Mouse (Mus musculus): ENCODE data around the gene Gfra4.

Gene Gfra4

GRCm38 (mm10) chr2:131042988-131043387 lies at the start of gene Gfra4:
Gfra4 (minus strand) TSS chr2:131043088.
- no peak for DNase-seq (ENCODE audit: low spot score)

- DNase-seq (ENCODE audit: low spot score), result peak; percentile 43
These were observed 48.0 kb upstream of the Gfra4 start for GRCm38 (mm10) chr2:131090852-131091251.

DNA sequence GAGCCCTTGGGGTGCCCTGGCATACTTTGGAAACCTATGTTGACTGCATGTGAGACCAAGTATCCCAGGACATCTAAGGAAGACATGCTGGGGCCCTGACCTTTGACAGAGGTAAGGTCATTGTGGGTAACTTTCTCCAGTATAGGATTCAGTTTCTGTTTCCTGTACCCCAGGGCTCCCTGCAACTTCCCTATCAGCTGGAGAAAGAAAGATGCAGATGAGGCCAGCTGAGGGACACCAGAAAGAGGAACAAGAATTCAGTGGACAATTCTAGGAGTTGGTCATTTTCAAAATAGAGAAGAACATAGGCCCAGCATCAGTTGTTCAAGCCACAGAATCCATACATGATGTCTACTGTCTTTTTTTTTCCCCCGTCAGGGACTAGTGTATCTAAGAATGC lies 46.7 kb upstream of the Gfra4 start:
- DNase-seq (ENCODE audit: low spot score), result peak; percentile 31

DNA sequence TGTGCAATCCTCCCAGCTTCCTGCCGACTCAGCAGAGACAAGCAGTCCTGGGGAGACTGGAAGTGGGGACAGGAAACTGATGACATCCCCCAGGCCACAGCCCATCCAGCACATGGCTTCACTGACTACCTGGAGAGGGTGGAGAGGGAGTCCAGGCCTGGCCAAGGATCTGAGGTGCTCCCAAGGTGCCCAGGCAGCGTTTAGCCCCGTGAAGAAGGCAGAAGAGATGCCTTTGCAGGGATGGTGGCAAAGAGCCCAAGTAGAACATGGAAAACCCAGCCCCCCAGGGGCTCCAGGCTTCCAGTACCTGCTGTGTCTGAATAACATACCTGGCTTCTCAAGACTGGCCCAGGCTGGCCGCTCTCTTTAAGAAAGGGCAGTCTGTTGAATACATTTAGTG lies 45.7 kb upstream of the Gfra4 start:
- no peak for DNase-seq (ENCODE audit: low spot score)

DNA sequence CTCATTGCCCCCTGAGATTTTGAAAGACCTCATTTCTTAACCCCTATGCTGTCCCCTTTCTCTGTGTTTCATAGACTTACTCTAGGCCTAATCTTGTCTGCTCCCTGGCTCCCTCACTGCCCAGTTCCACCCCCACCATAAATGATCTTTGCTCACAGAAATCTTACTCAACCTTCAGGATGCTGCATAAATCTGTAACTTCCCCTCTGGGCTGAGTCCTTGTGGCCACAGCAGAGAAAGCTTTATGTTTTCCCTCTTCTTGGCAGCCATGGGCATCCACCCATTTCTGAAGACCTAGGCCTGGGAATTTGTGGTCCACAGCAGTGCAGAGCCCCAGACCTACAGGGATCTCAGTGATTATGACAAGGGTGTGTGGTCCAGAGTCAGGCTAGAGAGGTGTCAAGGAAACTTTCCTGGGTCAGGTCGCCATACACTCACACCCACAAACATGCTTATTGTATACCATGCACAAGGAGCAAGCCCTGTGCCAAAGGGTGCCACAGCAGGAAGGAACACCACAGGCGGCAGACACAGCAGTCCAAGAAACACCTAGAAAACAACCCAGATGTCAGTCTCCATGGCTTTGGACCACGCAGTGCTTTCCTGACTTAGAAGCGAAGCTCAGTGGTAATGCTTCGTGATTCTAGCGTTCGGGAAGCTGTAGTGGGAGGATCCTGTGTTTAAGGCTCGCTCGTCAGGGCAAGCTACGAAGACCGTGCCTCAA lies 43.9 kb upstream of the Gfra4 start, which contains the start of gene Siglec1:
Gene Siglec1, minus strand, starts transcription at position 99 of the 724 bp plus-strand sequence.
- peak; percentile 24 for DNase-seq (ENCODE audit: low spot score)

- DNase-seq (ENCODE audit: low spot score), result no peak
These were observed 41.3 kb upstream of the Gfra4 start for GRCm38 (mm10) chr2:131084206-131084605.

GRCm38 (mm10) chr2:131080507-131080906 lies 37.6 kb upstream of the Gfra4 start:
- DNase-seq (ENCODE audit: low spot score), result no peak

DNA sequence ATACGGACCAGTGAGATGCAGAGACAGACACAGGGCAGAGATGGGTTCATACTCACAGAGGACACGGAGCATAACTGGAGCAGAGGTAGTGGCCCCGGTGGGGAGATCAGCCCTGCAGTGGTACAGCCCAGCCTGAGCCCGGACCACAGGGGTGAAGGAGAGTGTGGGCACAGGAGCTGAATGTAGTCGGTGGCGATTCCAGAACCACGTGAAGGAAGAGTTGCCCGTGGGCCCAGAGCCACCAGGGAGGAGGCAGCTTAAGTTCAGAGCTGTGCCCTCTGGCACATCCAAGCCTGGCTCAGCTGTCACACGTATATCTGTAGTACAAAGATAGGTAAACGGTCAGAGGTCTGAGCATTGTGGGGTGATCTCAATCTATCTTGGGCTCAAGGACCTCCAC lies 29.6 kb upstream of the Gfra4 start:
- no peak for DNase-seq (ENCODE audit: low spot score)

- DNase-seq (ENCODE audit: low spot score), result no peak
These were observed 24.6 kb upstream of the Gfra4 start for GRCm38 (mm10) chr2:131067481-131067880.

- no peak for DNase-seq (ENCODE audit: low spot score)
These were observed 23.5 kb upstream of the Gfra4 start for GRCm38 (mm10) chr2:131066342-131066741.

- no peak for DNase-seq (ENCODE audit: low spot score)
These were observed 20.5 kb upstream of the Gfra4 start, which contains the start of gene Adam33 for GRCm38 (mm10) chr2:131063404-131063864. Adam33 (minus strand) TSS chr2:131063814.

DNA sequence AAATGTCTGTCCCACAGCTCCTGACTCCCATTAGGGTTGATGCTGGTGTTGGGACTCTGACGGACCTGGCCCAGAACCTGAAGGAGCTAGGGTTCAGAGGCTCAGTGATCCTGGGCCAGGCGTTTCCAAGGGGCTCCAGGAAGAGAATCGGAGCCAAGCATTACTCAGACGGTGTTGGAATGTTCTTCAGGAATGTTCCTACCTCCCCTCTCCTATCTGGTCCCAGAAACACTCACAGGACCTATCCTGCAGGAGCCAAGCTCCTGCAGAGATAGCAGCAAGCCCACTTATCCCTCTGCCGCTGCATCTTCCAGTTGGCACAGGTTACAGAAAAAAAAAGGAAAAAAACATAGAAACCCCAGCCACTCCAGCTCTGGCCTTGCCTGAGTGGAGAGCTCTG lies 18.7 kb upstream of the Gfra4 start:
- DNase-seq (ENCODE audit: low spot score), result no peak

DNA sequence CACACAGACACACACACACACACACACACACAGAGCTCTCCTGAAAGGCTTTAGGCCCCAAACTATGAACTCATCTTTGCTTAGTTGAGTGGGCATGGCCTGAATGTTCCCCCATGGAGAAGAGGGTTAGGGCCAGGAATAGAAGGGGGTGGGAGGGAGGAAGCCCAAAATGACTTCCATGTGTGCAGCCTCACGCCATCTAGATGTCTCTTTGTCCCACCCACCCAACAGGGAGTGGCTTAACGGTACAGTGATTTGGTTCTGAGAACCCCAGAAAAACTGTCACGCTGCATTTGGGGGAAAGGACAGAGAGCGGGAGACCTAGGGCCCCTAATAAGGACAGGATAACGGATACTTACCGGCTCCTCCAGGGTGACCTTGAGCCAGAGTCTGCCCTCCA lies 17.9 kb upstream of the Gfra4 start:
- DNase-seq (ENCODE audit: low spot score), result no peak

DNA sequence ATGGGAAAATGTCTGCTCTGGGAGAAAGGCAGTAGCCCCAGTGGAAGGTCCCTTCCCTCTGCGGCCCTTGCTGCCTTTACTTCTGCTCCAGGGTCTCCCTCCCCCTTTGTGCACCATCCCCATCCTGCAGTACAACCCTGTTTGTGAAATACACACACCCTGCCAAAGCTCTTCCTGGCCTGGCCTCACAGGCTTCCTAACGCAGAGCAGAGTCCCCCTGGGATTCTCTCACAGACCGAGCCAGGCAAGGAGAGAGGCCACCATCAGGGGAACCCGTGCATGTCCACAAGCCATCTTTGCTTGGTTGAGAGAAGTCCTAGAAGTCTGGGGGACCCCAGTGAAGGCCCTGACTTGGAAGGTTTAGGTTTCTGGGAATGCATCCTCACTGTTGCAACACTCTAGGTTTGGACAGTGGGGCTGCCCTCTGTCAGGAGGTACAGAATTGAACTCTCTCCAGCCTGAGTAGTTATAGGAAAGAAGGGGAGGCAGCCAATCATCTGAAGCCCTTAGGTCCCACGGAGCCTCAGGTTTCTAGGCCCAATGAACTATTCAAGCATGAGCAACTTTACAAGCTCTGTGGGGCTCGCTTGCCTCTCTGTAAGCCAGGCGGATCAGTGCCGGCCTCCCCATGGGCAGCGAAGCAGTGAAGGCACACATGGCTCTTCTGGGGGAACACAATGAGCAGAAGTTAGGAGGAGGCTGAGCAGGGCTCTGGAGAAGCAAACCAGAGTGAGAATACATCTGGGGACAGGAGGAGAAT lies 17.1 kb upstream of the Gfra4 start:
- no peak for DNase-seq (ENCODE audit: low spot score)

GRCm38 (mm10) chr2:131059377-131059776 lies 16.5 kb upstream of the Gfra4 start:
- DNase-seq (ENCODE audit: low spot score), result peak; percentile 72

DNA sequence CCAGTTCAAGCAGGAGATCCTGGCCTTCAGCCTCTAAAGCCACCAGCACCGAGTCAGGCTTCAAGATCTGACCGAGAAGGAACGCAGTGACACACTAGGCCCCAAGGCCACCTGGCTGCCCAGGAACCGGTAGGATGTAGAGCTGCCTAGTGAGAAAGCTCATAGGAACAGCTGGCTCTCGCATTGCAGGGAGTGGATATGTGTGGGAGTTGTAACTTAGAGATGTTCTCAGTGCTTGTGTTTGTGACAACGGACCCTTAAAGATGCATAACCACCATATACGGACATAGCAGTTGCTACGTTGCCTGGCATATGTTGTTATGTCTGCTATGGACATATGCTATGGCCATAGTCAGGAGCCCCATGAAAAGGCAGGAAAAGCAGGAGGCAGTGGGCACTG lies 15.8 kb upstream of the Gfra4 start:
- DNase-seq (ENCODE audit: low spot score), result no peak

DNA sequence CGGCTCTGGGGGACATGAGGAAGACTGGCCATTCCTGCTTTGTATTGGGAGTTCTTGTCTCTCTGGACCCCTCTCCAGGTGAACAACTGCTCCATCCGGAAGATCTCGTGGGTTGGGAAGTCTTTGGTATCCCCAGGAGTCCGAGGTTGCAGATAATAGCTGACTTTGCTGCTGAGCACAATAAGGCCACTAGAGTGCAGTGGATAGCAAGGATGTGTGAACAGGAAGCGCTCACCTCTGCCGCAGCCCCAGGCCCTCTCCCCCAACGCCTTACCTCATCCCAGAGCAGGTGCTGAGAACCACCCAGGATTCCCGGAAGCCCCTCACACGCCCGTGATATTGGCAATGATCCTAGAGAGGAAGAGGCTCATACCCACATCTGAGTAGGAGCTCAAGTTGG lies 13.3 kb upstream of the Gfra4 start:
- no peak for DNase-seq (ENCODE audit: low spot score)

GRCm38 (mm10) chr2:131055631-131056030 lies 12.7 kb upstream of the Gfra4 start:
- peak; percentile 55 for DNase-seq (ENCODE audit: low spot score)

- no peak for DNase-seq (ENCODE audit: low spot score)
These were observed 11.9 kb upstream of the Gfra4 start for GRCm38 (mm10) chr2:131054646-131055264.

DNA sequence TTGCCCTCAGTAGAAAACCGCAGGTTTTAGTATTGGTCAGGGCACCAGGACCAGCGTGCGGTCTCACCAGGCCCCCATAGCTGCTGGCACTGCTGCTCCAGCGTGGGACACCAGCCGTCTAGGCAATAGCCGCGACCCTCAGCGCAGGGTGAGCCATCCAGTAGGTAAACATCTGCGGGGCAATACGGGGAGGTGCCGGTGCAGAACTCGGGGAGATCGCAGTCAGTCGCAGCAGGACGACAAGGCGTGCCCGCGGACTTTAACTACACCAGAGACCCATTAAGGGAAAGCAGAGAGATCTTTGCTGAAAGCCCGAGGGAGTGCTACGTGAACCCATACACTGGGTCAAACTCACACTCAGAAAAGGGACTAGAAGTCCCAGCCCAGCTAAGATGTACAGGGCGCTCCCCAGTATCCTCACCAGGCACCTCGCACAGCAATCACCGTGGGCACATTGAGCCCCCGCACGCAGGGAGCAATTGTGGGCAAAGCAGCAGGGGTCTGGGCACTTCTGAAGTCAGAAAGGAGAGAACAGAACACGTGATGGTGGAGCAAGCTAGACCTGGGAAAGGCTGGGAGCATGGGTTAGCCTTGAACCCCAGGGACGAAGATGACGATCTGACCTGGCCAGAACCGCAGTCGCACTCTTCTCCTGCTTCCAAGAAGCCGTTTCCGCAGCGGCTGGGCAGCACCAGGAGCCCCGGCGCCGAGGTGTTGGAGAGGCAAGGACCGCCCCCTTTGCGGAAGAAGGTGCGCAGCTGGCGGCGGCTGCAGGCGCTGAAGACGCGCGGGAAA lies 11.2 kb upstream of the Gfra4 start:
- DNase-seq (ENCODE audit: low spot score), result no peak

- no peak for DNase-seq (ENCODE audit: low spot score)
These were observed 10.1 kb upstream of the Gfra4 start for GRCm38 (mm10) chr2:131052862-131053418.

- no peak for DNase-seq (ENCODE audit: low spot score)
These were observed 9.2 kb upstream of the Gfra4 start for GRCm38 (mm10) chr2:131052043-131052442.

All from lung, postnatal 25 days (tissue).